ENCODE assay signal across 10 mouse cellular contexts in the genomic region with DNA sequence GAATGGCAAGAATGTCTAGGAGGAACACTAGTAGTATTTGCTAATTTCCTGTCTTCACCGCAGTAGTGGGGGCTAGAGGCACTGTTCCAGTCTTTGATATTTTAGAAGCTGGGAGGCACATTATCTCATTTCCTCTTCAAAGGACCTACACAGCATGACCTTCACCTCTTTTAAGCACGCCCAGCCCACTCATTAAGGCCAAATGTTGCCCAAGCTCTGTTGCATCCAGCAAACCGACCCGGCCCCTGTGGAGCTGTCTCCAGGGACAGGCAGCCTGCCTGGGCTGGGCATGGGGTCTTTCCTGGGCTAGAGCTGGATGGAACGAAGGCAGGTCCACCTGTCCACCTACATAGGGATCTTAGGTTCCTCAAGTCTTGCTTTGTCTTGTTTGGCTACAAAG. TPM values are rescaled to one million over a fixed set of nuclear protein-coding genes. Genes with fewer than 3 reads are reported as not detected.
A peak's percentile ranks its signal among the peaks of the same experiment; 100 is the strongest.
DNase-seq lines count a peak whose midpoint lies in the region; ATAC-seq and TF ChIP-seq lines count a peak whose summit lies in the region.
"Had no signal": no experiment of that assay in that cellular context is flagged by ENCODE, and none has a peak within 500 bp of the region (broad histone marks: within the 10 kb centered on the region; RNA-seq: fewer than 3 reads in every experiment).

No protein-coding gene starts in this region.

- no peak for TF ChIP-seq CTCF in stomach, postnatal 0 days (IDR thresholded peaks at IDR 0.05; ENCODE audit: low read depth)

- WGBS in forebrain, embryonic 10.5 days = 33% methylated on average over 5 of the region's 5 CpGs
- WGBS in forebrain, embryonic 13.5 days = 35% methylated on average over 5 of the region's 5 CpGs
- 50% methylated on average over 5 of the region's 5 CpGs for WGBS in midbrain, embryonic 10.5 days
- WGBS in midbrain, embryonic 13.5 days = 40% methylated on average over 5 of the region's 5 CpGs
- WGBS in limb, embryonic 10.5 days = 4% methylated on average over 5 of the region's 5 CpGs
- WGBS in stomach, postnatal 0 days = 30% methylated on average over 5 of the region's 5 CpGs

- H3K4me3 ChIP-seq in forebrain, embryonic 10.5 days = no peak overlapping the region
- H3K4me3 ChIP-seq in forebrain, embryonic 13.5 days = no peak overlapping the region
- H3K4me3 ChIP-seq in midbrain, embryonic 10.5 days = no peak overlapping the region
- no peak overlapping the region for H3K4me3 ChIP-seq in midbrain, embryonic 13.5 days (replicated peaks)
- H3K4me3 ChIP-seq in limb, embryonic 10.5 days = no peak overlapping the region
- no peak overlapping the region for H3K4me3 ChIP-seq in stomach, postnatal 0 days (ENCODE audit: low read depth, low read length)
- H3K4me3 ChIP-seq: gastrocnemius, adult 2 months; limb, embryonic 13.5 days had no signal

- TF ChIP-seq EP300 in stomach, postnatal 0 days (optimal IDR thresholded peaks at IDR 0.05) = no peak

- H3K9ac ChIP-seq in forebrain, embryonic 13.5 days = no peak overlapping the region
- H3K9ac ChIP-seq in midbrain, embryonic 13.5 days (replicated peaks) = no peak overlapping the region
- H3K9ac ChIP-seq in stomach, postnatal 0 days (ENCODE audit: low read length) = no peak overlapping the region
- H3K9ac ChIP-seq: limb, embryonic 13.5 days had no signal

- H3K9me3 ChIP-seq in forebrain, embryonic 10.5 days = no peaks in the 10 kb centered on the region
- H3K9me3 ChIP-seq in forebrain, embryonic 13.5 days (replicated peaks) = no peaks in the 10 kb centered on the region
- H3K9me3 ChIP-seq in midbrain, embryonic 10.5 days (replicated peaks) = no peaks in the 10 kb centered on the region
- H3K9me3 ChIP-seq in midbrain, embryonic 13.5 days = no peaks in the 10 kb centered on the region
- H3K9me3 ChIP-seq in limb, embryonic 10.5 days (replicated peaks) = no peaks in the 10 kb centered on the region
- no peaks in the 10 kb centered on the region for H3K9me3 ChIP-seq in stomach, postnatal 0 days (ENCODE audit: control insufficient read depth, low read length)
- H3K9me3 ChIP-seq: limb, embryonic 13.5 days had no signal

- no peaks in the 10 kb centered on the region for H3K27me3 ChIP-seq in forebrain, embryonic 10.5 days (ENCODE audit: poor library complexity, severe bottlenecking)
- no peaks in the 10 kb centered on the region for H3K27me3 ChIP-seq in forebrain, embryonic 13.5 days
- H3K27me3 ChIP-seq in midbrain, embryonic 10.5 days (ENCODE audit: low read depth, poor library complexity, severe bottlenecking) = no peaks in the 10 kb centered on the region
- no peaks in the 10 kb centered on the region for H3K27me3 ChIP-seq in midbrain, embryonic 13.5 days
- no peaks in the 10 kb centered on the region for H3K27me3 ChIP-seq in limb, embryonic 10.5 days (ENCODE audit: low read depth, poor library complexity, severe bottlenecking)
- no peaks in the 10 kb centered on the region for H3K27me3 ChIP-seq in stomach, postnatal 0 days (ENCODE audit: control insufficient read depth, insufficient read depth, low read length)
- H3K27me3 ChIP-seq: limb, embryonic 13.5 days had no signal

- no peak for ATAC-seq in forebrain, embryonic 13.5 days
- ATAC-seq in midbrain, embryonic 13.5 days = no peak
- ATAC-seq in stomach, postnatal 0 days (ENCODE audit: low FRiP score, low TSS enrichment) = no peak

- DNase-seq in forebrain, embryonic 10.5 days (ENCODE audit: extremely low spot score, low spot score) = peak; percentile 20
- DNase-seq in midbrain, embryonic 10.5 days (ENCODE audit: low spot score) = no peak
- peak; percentile 57 for DNase-seq in limb, embryonic 10.5 days (ENCODE audit: low spot score)
- no peak for DNase-seq in stomach, postnatal 0 days (ENCODE audit: low spot score)
- DNase-seq in urinary bladder, postnatal 10 days (ENCODE audit: low spot score) = no peak
- DNase-seq in T-cell, adult 2 months (ENCODE audit: low spot score) = no peak
- DNase-seq: gastrocnemius, adult 2 months had no signal

- peaks cover 28% of the 10 kb centered on the region for H3K4me1 ChIP-seq in forebrain, embryonic 10.5 days
- 0 out of 2 replicates have a peak, but pooled peaks cover 4% of the 10 kb centered on the region for H3K4me1 ChIP-seq in forebrain, embryonic 13.5 days
- peaks cover 6% of the 10 kb centered on the region for H3K4me1 ChIP-seq in midbrain, embryonic 10.5 days
- H3K4me1 ChIP-seq in midbrain, embryonic 13.5 days (replicated peaks) = no peaks in the 10 kb centered on the region
- peaks cover 38% of the 10 kb centered on the region for H3K4me1 ChIP-seq in limb, embryonic 10.5 days
- 0 out of 2 replicates have a peak, but pooled peaks cover 3% of the 10 kb centered on the region for H3K4me1 ChIP-seq in stomach, postnatal 0 days (replicated peaks; ENCODE audit: control insufficient read depth, insufficient read depth)

- peak overlapping the region; percentile 48; the same call in 1 of the 2 replicates for H3K27ac ChIP-seq in forebrain, embryonic 10.5 days
- H3K27ac ChIP-seq in forebrain, embryonic 13.5 days = no peak overlapping the region
- 0 out of 2 replicates have a peak overlapping the region, but pooled peaks have one; percentile 13 for H3K27ac ChIP-seq in midbrain, embryonic 10.5 days (replicated peaks)
- no peak overlapping the region for H3K27ac ChIP-seq in midbrain, embryonic 13.5 days
- H3K27ac ChIP-seq in limb, embryonic 10.5 days = peak overlapping the region; percentile 77
- H3K27ac ChIP-seq in stomach, postnatal 0 days (replicated peaks) = peak overlapping the region; percentile 31; the same call in 1 of the 2 replicates
- H3K27ac ChIP-seq: gastrocnemius, adult 2 months; limb, embryonic 13.5 days had no signal

- no peak overlapping the region for H3K4me2 ChIP-seq in forebrain, embryonic 13.5 days
- no peak overlapping the region for H3K4me2 ChIP-seq in midbrain, embryonic 13.5 days (replicated peaks)
- H3K4me2 ChIP-seq in stomach, postnatal 0 days (replicated peaks; ENCODE audit: low read depth) = no peak overlapping the region
- H3K4me2 ChIP-seq: limb, embryonic 13.5 days had no signal

- no peaks in the 10 kb centered on the region for H3K36me3 ChIP-seq in forebrain, embryonic 10.5 days (replicated peaks)
- H3K36me3 ChIP-seq in forebrain, embryonic 13.5 days (ENCODE audit: poor library complexity, severe bottlenecking) = no peaks in the 10 kb centered on the region
- no peaks in the 10 kb centered on the region for H3K36me3 ChIP-seq in midbrain, embryonic 10.5 days
- H3K36me3 ChIP-seq in midbrain, embryonic 13.5 days = no peaks in the 10 kb centered on the region
- H3K36me3 ChIP-seq in limb, embryonic 10.5 days = no peaks in the 10 kb centered on the region
- H3K36me3 ChIP-seq in stomach, postnatal 0 days (ENCODE audit: control insufficient read depth, insufficient read depth, low read length) = no peaks in the 10 kb centered on the region
- H3K36me3 ChIP-seq: limb, embryonic 13.5 days had no signal

RNA-seq across cellular contexts. Expression of a gene that starts 44.6 kb away (rescaled TPM):
- polyA plus RNA-seq in forebrain, embryonic 10.5 days (2016; fragmentation: Nextera tagmentation; extraction: Ambion mirVana) = 5.3 and 5.7 TPM in 2 replicates
- polyA plus RNA-seq in forebrain, embryonic 13.5 days (2015; fragmentation: Nextera tagmentation; extraction: Ambion mirVana) = 1.3 and 1.7 TPM in 2 replicates
- polyA plus RNA-seq in midbrain, embryonic 10.5 days (2016; fragmentation: Nextera tagmentation; extraction: Ambion mirVana) = 2.8 and 3.9 TPM in 2 replicates
- 1.5 and 1.7 TPM in 2 replicates for polyA plus RNA-seq in midbrain, embryonic 13.5 days (2015; fragmentation: Nextera tagmentation; extraction: Ambion mirVana)
- 5.4 and 5.5 TPM in 2 replicates for polyA plus RNA-seq in limb, embryonic 10.5 days (2016; fragmentation: Nextera tagmentation; extraction: Ambion mirVana)
- 25.3 and 26.8 TPM in 2 replicates for polyA plus RNA-seq in stomach, postnatal 0 days (2015; fragmentation: Nextera tagmentation; extraction: Ambion mirVana)

Comparison
In these comparisons a context has a peak if more than half of its experiments do, and no peak if none do; other contexts are left out.
1. H3K27ac ChIP-seq: peak in forebrain, embryonic 10.5 days (single experiment), midbrain, embryonic 10.5 days (single experiment), limb, embryonic 10.5 days (single experiment) and stomach, postnatal 0 days (single experiment); none in forebrain, embryonic 13.5 days (single experiment) and midbrain, embryonic 13.5 days (single experiment).
2. DNase-seq: peak in forebrain, embryonic 10.5 days (single experiment) and limb, embryonic 10.5 days (single experiment); none in midbrain, embryonic 10.5 days (single experiment), stomach, postnatal 0 days (single experiment), urinary bladder, postnatal 10 days (single experiment) and T-cell, adult 2 months (single experiment).